Mouse (Mus musculus): ENCODE results near the gene Plppr4.

The Plppr4 gene

DNA sequence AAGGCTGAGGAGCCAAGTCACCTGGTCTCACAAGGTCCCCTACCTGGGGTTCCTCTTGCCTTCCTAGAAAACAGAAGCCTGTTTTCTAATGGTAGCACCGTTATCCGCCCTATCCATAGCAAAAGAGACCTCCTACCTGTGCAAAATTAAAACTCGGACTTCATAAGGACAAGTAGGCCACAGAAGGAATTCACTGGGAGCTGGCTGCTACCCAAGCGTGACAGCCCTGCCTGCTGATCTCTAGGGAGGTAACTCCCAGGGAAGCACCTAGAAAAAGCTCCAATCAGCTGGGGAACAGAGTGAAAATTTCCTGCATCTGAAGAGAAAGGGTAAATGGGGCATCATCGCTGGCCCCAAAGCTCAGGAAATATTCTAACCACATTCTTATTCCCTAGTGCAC lies at the start of gene Plppr4:
Gene Plppr4 (minus strand): TSS at position 349 of the 400 bp plus-strand sequence.
- DNase-seq (ENCODE audit: low read depth, low spot score): no peak
- Histone ChIP-seq H3K36me3 (ENCODE audit: control insufficient read depth, insufficient read depth, low read length, poor library complexity, severe bottlenecking) (no peaks in the 10 kb centered on the region), H3K27me3 (ENCODE audit: control insufficient read depth, insufficient read depth, low read length, poor library complexity, severe bottlenecking) (no peaks in the 10 kb centered on the region)

DNA sequence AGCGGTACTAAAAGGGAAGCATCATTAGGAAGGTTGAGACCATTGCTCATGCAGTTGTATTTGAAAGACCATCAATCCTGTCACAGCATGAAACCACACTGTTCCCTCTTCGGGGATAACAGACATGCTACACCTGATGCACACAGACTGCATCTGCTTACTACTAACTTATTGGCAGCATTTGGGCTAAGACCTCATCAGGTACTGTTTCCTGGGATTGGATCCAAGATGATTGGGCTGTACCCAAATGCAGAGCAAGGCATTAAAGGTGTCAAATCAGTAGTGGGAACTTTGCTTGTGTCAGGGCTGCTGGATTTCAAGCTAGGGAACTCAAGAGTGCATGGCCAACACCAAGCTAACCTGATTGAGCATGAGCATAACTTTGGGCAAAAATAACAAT lies 45.1 kb upstream of the Plppr4 start:
- DNase-seq (ENCODE audit: low read depth, low spot score): no peak
- Histone ChIP-seq H3K36me3 (ENCODE audit: control insufficient read depth, insufficient read depth, low read length, poor library complexity, severe bottlenecking) (no peaks in the 10 kb centered on the region), H3K27me3 (ENCODE audit: control insufficient read depth, insufficient read depth, low read length, poor library complexity, severe bottlenecking) (no peaks in the 10 kb centered on the region)

DNA sequence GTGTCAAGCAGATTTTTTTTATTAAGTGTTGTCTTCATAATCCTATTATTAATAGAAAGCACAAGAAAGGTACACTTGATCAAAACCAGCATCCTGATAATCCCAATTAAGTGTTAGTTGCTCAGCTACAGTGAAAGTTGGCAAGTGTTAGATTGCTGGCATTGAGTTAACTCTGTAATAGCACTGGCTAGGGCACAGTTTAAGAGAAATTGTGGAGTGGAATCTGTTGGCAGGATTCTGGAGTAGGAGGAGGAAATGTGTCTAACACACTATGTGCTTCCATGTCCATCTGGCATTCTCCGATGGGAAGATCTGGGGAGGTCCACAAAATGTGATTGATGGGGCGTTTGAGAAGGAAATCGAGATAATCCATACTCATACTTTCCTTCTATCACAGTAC lies 43.1 kb upstream of the Plppr4 start:
- DNase-seq (ENCODE audit: low read depth, low spot score): no peak
- no peaks in the 10 kb centered on the region for H3K27me3 ChIP-seq (ENCODE audit: control insufficient read depth, insufficient read depth, low read length, poor library complexity, severe bottlenecking)
- no peaks in the 10 kb centered on the region for H3K36me3 ChIP-seq (ENCODE audit: control insufficient read depth, insufficient read depth, low read length, poor library complexity, severe bottlenecking)

DNA sequence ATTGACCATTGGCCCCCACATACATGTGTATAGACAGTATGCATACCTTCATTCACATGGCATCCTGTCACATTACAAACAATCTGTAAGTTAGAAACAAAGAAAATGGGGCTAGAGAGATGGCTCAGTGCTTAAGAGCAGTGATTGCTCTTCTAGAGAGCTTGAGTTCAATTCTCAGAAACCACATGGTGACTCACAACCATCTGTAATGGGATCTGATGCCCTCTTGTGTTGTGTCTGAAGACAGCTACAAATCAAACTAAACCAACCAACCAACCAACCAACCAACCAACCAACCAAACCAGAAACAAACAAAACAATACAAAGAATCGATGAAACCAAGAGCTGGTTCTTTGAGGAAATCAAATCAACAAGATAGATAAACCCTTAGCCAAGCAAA lies 5.4 kb upstream of the Plppr4 start:
- no peak for DNase-seq (ENCODE audit: low read depth, low spot score)
- Histone ChIP-seq H3K27me3 (ENCODE audit: control insufficient read depth, insufficient read depth, low read length, poor library complexity, severe bottlenecking) (no peaks in the 10 kb centered on the region), H3K36me3 (ENCODE audit: control insufficient read depth, insufficient read depth, low read length, poor library complexity, severe bottlenecking) (no peaks in the 10 kb centered on the region)

DNA sequence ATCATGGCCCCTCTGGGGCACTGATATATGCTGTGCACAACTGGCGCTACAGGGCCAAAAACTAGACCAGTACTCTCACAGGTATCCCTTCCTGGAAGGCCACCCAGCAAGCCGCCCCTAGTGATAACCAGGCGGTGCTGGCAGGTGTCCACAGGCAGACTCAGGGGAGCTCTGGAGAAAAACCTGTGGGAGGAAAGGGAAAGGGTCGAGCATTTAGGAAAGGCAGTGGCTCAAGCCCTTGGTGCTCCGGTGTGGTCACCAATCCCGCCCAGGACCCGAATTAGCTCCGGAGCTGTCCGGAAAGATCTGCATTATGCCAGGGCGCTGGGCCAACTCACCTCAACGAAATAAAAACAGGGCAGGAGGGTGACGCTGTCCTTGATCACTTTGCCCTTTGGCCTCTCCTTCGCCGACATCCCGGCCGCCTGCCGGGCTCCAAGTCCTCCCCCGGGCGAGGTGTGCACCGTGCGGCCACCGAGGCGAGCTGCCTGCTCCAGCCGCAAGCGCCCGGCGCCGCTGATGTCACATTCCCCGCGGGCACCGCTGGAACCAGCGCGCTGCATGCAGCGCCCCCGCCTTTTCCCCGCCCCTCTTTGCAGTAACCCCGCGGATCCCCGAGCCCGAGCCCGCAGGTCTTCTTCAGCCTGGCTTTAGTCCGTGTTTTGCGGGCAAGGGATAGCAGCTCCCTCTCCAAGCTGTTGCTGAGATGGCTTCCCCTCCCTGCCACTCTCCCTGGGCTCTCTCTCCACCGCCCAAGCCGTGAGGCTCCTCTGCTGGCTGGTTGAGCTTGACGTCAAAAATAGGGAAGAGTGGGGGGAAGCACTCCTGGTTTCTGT lies 772 bp downstream of the Plppr4 start:
- no peak for DNase-seq (ENCODE audit: low read depth, low spot score)

DNA sequence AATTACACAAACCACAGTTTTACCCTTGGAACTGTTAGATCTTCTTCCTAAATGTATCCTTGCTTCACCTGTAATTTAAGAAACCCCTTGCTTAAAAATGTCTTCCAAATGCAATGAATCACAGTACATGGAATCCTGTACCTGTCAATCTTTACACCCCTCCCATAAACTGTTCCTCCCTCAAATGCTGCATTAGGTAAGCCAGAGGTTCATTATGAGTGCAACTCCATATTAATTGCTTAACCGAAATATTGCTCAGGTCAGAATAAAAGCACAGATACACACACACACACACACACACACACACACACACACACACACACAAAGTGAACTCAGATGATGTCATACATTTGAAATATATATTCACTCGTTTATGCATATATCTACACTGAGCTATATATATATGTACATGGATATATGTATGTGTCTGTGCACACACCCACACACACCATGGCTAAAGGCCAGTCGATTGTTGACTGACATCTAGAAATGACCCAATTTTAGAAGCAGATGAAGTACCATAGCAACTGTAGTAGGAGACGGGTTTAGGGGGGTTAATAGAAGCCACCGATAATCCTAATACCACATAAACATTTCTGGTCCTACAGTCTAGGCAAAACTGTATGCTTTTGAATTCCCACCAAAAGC lies 1.6 kb downstream of the Plppr4 start:
- H3K36me3 ChIP-seq (ENCODE audit: control insufficient read depth, insufficient read depth, low read length, poor library complexity, severe bottlenecking): no peaks in the 10 kb centered on the region
- DNase-seq (ENCODE audit: low read depth, low spot score): no peak
- no peaks in the 10 kb centered on the region for H3K27me3 ChIP-seq (ENCODE audit: control insufficient read depth, insufficient read depth, low read length, poor library complexity, severe bottlenecking)

More for the DNA sequence above, 772 bp downstream of the Plppr4 start:
- no peaks in the 10 kb centered on the region for H3K27me3 ChIP-seq (ENCODE audit: control insufficient read depth, insufficient read depth, low read length, poor library complexity, severe bottlenecking)
- no peaks in the 10 kb centered on the region for H3K36me3 ChIP-seq (ENCODE audit: control insufficient read depth, insufficient read depth, low read length, poor library complexity, severe bottlenecking)

DNA sequence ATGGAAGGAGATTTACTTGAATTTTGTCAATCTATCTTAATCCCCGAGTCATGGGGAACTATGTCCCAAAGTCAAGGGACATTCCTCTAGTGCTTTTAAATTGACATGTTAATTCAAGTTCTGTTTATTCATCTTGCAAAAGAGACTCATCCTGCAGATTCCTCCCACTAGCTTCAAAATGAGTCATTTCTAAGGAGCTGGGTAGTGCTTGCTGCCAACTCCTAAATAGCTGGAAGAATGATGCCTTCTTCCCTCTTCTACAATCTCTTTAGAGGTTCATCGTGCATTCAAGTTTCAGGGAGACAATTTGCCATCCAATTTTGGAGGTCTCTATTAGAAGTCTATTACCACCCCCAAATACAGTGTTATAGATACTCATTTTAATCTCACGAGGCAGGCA lies 3.3 kb downstream of the Plppr4 start:
- Histone ChIP-seq H3K27me3 (ENCODE audit: control insufficient read depth, insufficient read depth, low read length, poor library complexity, severe bottlenecking) (no peaks in the 10 kb centered on the region), H3K36me3 (ENCODE audit: control insufficient read depth, insufficient read depth, low read length, poor library complexity, severe bottlenecking) (no peaks in the 10 kb centered on the region)
- DNase-seq (ENCODE audit: low read depth, low spot score): no peak

DNA sequence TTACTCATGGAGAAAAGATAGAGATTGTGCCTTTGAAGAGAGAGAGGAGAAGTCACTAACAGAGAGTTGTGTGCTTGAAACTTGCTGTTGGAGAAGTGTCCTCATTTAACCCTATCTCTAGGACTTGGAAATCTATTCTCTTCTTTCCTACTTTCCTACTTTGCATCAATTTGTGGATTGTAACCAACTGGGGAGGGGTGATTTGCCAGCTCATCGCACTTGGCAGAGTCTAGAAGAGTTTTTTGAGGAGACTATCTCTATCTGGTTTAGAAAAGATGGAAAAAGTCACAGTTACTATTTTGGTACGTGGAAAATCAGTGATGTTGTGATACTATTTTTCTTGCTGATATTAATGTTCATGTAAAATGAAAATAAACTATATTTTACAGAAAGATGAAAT lies 6.7 kb downstream of the Plppr4 start:
- no peak for DNase-seq (ENCODE audit: low read depth, low spot score)
- Histone ChIP-seq H3K27me3 (ENCODE audit: control insufficient read depth, insufficient read depth, low read length, poor library complexity, severe bottlenecking) (no peaks in the 10 kb centered on the region), H3K36me3 (ENCODE audit: control insufficient read depth, insufficient read depth, low read length, poor library complexity, severe bottlenecking) (no peaks in the 10 kb centered on the region)

DNA sequence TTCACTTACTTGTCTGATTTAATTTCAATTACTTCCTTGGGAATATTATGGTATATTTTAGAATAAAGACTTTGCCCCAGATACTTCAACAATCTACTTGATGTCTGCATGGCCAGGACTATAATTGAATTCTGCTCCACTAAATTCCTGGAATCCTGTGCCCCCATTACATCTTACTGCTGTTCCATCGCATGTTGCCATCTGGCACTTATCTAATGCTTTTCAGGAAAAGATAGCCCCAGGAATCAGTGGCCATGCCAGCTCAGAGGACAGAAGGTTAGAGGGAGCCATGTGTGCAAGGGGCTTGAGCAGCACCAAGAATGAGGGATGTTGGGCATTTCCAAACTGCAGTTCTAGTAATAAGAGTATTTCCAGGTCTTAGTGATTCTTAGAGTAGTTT lies 14.3 kb downstream of the Plppr4 start:
- H3K27me3 ChIP-seq (ENCODE audit: control insufficient read depth, insufficient read depth, low read length, poor library complexity, severe bottlenecking): no peaks in the 10 kb centered on the region
- no peaks in the 10 kb centered on the region for H3K36me3 ChIP-seq (ENCODE audit: control insufficient read depth, insufficient read depth, low read length, poor library complexity, severe bottlenecking)
- DNase-seq (ENCODE audit: low read depth, low spot score): no peak

DNA sequence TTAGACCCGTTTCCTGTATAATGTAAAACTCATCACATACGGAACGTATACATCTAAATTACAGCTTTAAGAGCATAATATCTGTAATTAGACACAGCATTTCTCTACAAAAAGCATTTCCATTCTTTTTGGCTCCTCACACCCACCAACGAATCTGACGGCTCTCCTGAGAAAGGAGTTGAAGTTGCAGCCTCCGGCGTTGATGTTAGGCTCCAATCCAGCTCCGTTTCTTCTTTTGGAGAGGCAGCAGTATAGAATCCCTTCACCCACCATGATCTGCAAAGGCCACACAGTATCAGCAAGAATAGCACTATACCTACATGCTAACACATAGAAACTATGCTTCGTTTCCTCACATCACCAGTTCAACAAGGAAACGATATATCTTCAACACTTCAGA lies 29.2 kb downstream of the Plppr4 start:
- DNase-seq (ENCODE audit: low read depth, low spot score): no peak
- no peaks in the 10 kb centered on the region for H3K36me3 ChIP-seq (ENCODE audit: control insufficient read depth, insufficient read depth, low read length, poor library complexity, severe bottlenecking)
- H3K27me3 ChIP-seq (ENCODE audit: control insufficient read depth, insufficient read depth, low read length, poor library complexity, severe bottlenecking): no peaks in the 10 kb centered on the region

DNA sequence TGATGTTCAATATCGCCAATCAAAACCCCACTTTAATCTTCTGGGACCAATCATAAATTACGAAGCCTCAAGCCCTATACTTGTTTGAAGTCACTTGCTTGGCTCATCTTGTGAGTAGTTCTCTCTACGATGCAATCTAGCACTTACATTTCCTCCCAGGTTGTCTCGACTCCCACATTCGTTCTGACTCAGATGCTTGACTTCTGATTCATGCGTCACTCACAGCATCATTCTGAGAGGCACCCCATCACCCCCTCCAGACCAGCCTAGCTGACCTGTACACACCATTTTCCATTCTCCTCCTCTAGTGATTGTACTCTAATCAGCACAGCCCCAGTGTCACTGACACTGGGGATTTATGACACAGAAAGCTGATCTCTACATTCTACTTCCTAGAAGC lies 31.2 kb downstream of the Plppr4 start:
- no peaks in the 10 kb centered on the region for H3K27me3 ChIP-seq (ENCODE audit: control insufficient read depth, insufficient read depth, low read length, poor library complexity, severe bottlenecking)
- H3K36me3 ChIP-seq (ENCODE audit: control insufficient read depth, insufficient read depth, low read length, poor library complexity, severe bottlenecking): no peaks in the 10 kb centered on the region

DNA sequence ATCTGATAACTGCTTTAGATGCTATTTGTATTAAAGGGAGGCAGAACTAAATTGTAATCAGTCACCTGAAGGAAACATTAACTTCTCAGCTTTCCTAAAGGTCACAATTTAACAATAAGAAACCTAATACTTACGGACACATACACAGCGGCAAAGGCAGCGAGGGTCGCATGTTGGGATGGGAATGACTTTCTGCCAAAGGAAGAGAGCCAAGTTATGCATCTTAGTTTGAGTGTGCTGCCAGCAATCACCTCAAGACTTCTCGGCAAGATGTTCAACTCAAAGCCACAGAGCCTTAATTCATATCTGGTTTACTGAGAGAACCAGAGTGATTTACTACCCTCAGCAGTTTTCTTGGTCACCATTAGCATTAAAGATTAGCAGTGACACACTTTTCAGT lies 34.1 kb downstream of the Plppr4 start:
- H3K36me3 ChIP-seq (ENCODE audit: control insufficient read depth, insufficient read depth, low read length, poor library complexity, severe bottlenecking): no peaks in the 10 kb centered on the region
- no peaks in the 10 kb centered on the region for H3K27me3 ChIP-seq (ENCODE audit: control insufficient read depth, insufficient read depth, low read length, poor library complexity, severe bottlenecking)
- DNase-seq (ENCODE audit: low read depth, low spot score): no peak

More for the DNA sequence above, 31.2 kb downstream of the Plppr4 start:
- DNase-seq (ENCODE audit: low read depth, low spot score): no peak

DNA sequence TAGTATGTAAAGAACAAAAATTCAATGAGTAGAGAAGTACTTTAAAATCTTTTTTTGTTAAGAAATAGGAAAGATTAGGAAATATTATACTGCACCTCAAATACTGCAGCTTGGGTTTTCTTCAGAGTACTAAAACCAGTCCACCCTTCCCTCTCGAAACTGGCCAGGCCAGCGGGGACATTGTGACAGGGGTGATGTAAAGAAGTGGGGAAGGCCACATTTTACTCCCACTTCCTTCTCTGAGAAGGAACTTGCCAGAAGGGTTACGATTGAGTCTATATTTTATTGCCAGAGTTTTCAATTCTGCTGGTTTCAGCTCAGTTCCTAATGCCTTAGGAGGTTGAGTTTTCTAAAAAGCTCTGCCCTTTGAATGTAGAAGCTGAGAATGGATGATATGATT lies 41.0 kb downstream of the Plppr4 start:
- no peak for DNase-seq (ENCODE audit: low read depth, low spot score)
- no peaks in the 10 kb centered on the region for H3K36me3 ChIP-seq (ENCODE audit: control insufficient read depth, insufficient read depth, low read length, poor library complexity, severe bottlenecking)
- no peaks in the 10 kb centered on the region for H3K27me3 ChIP-seq (ENCODE audit: control insufficient read depth, insufficient read depth, low read length, poor library complexity, severe bottlenecking)

DNA sequence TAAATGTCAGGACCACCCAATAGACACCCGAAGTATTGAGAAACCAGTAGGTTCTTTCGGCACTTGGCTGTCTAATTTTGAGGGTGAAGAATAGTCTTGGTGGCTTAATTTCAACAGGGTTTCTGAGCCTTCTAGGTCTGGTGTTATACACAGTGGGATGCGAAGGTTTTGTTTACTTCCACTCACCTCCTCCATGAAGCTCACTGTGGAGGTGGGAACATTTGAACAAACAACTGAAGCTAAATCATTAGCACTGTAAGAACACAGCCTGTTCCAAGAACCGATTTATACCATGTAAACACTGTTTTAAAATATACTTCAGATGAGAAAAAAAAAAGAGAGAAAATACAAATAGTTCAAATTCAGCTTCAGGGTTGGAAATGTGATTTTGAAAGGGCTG lies 47.3 kb downstream of the Plppr4 start:
- Histone ChIP-seq H3K27me3 (ENCODE audit: control insufficient read depth, insufficient read depth, low read length, poor library complexity, severe bottlenecking) (no peaks in the 10 kb centered on the region), H3K36me3 (ENCODE audit: control insufficient read depth, insufficient read depth, low read length, poor library complexity, severe bottlenecking) (no peaks in the 10 kb centered on the region)
- no peak for DNase-seq (ENCODE audit: low read depth, low spot score)

DNA sequence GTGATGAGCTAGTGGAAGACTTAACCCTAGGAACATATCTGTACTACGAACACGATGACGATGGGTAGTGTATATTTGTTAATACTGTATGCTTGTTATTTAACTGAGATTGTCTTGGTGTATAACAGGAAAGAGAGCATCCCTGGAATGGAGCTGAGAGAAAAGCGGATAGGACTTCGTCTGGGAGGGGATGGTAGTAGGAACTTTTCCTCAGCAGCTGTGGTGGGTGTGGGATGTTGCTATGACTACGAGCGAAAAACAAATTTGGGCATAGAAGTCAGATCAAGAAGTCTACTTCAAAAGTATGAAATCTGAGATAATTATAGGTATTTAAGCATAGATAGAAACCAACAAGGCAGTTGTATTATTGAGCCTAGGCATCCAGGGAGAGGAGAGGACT lies 48.6 kb downstream of the Plppr4 start:
- no peaks in the 10 kb centered on the region for H3K36me3 ChIP-seq (ENCODE audit: control insufficient read depth, insufficient read depth, low read length, poor library complexity, severe bottlenecking)
- no peak for DNase-seq (ENCODE audit: low read depth, low spot score)
- H3K27me3 ChIP-seq (ENCODE audit: control insufficient read depth, insufficient read depth, low read length, poor library complexity, severe bottlenecking): no peaks in the 10 kb centered on the region
